Mouse (Mus musculus) heart, adult 2 months (tissue): ENCODE results near the gene AI593442.

Experiments
- CTCF ChIP-seq: fragments of 200-600 bp; IDR thresholded peaks from 2 replicates; pipeline ENCODE4 v1.8.1; 2022; ENCODE audit warnings: antibody characterized with exemption, mild to moderate bottlenecking, moderate library complexity
- EP300 ChIP-seq: fragments of 200-500 bp; IDR thresholded peaks from 2 replicates; pipeline ENCODE4 v1.6.1; 2011; ENCODE audit warnings: low read depth, low read length, control low read depth; ENCODE audit not compliant: insufficient read depth
- POLR2A ChIP-seq: fragments of 200-500 bp; IDR thresholded peaks from 2 replicates; pipeline ENCODE4 v1.6.1; 2011; ENCODE audit warnings: mild to moderate bottlenecking, low read depth, low read length, control low read depth; ENCODE audit not compliant: insufficient read depth

DNA sequence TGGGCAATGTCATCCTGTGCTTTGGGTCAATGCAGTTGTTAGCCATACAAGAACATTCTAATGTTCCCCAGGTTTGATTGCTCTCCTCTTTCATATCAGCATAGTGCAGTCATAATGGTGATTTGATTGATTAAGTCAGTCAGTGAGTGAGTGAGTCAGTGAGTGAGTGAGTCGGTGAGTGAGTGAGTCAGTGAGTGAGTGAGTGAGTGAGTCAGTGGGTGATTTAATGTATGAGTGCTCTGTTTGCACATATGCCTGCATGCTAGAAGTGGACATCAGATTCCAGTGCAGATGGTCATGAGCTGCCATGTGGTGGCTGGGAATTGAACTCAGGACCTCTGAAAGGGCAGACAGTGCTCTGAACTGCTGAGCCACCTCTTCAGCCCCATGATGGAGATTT lies 43.0 kb upstream of the AI593442 start:
- TF ChIP-seq POLR2A (no peak), CTCF (no peak), EP300 (no peak)
